Mouse (Mus musculus): Measurements from ENCODE around the gene 1700025C18Rik.

Gene 1700025C18Rik

GRCm38 (mm10) chr2:165037415-165037814, 53.1 kb downstream of the 1700025C18Rik start:
- no peak for DNase-seq (ENCODE audit: low read depth, low spot score)

- no peak for DNase-seq (ENCODE audit: low read depth, low spot score)
These were observed 55.5 kb downstream of the 1700025C18Rik start for GRCm38 (mm10) chr2:165035058-165035431.

GRCm38 (mm10) chr2:165034131-165035057, 56.2 kb downstream of the 1700025C18Rik start, which contains the start of gene Ncoa5:
Ncoa5 (minus strand) TSS chr2:165034867.
- peak; percentile 92 for DNase-seq (ENCODE audit: low read depth, low spot score)

GRCm38 (mm10) chr2:165033306-165033705, 57.2 kb downstream of the 1700025C18Rik start:
- DNase-seq (ENCODE audit: low read depth, low spot score) = no peak

- no peak for DNase-seq (ENCODE audit: low read depth, low spot score)
These were observed 58.0 kb downstream of the 1700025C18Rik start for GRCm38 (mm10) chr2:165032533-165032932.
